Mouse (Mus musculus): ENCODE data around the gene Snx29. TPM values are rescaled to one million over a fixed set of nuclear protein-coding genes. Genes with fewer than 3 reads are reported as not detected.

The Snx29 gene
- polyA plus RNA-seq, 1 experiment, result not detected

DNA sequence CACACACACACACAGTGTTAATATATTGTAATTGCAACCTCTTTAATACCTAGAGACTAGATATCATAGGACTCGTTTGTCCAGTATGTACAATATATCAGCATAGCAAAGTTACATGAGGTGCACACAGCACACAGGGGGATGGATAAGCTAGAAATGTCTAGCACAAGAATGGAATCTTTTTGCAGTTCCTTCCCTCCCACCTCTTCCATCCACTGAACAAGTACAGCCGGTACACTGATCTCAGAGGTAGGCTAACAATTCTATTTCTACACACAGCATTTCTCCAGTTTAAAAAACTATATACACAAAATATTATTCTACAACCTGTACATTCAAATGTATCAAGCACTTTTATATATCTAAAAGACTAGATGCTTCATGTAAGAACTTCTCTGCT, 194.0 kb downstream of the Snx29 start:
- H3K4me3 ChIP-seq (ENCODE audit: insufficient read depth, low read depth, low read length), result no peak overlapping the region
- H3K4me1 ChIP-seq (ENCODE audit: control insufficient read depth, insufficient read depth, low read length), result peaks cover 7% of the 10 kb centered on the region; the same call in 1 of the 2 replicates
- no peak for TF ChIP-seq CTCF (IDR thresholded peaks at IDR 0.05; ENCODE audit: insufficient read depth, low read depth, low read length)
- no peak for TF ChIP-seq POLR2A (IDR thresholded peaks at IDR 0.05; ENCODE audit: insufficient read depth, low read depth, low read length)
- 91% methylated on average over 2 of the region's 2 CpGs for WGBS
- H3K27ac ChIP-seq (ENCODE audit: insufficient read depth, low read depth, low read length), result no peak overlapping the region

DNA sequence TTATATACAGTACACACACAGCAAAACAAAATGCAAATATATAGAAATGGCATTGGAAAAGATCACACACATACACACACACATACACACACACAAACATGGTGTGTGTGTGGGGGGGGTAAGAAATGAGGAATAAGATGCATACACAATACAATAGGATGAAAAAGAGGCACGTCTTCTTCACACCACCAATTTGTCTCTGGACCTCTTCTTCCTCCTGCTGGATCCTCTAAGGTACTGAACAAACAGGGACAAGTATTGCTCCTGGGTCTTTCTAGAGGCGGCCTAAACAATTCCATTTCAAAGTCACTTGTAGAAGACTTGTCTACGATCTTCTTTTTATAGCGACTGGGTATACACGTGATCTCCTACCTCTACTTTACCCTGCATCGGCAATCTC, 194.7 kb downstream of the Snx29 start:
- H3K4me3 ChIP-seq (ENCODE audit: insufficient read depth, low read depth, low read length), result no peak overlapping the region
- no peak overlapping the region for H3K27ac ChIP-seq (ENCODE audit: insufficient read depth, low read depth, low read length)
- TF ChIP-seq CTCF (IDR thresholded peaks at IDR 0.05; ENCODE audit: insufficient read depth, low read depth, low read length), result no peak
- TF ChIP-seq POLR2A (IDR thresholded peaks at IDR 0.05; ENCODE audit: insufficient read depth, low read depth, low read length), result no peak
- 97% methylated on average over 6 of the region's 6 CpGs for WGBS
- peaks cover 9% of the 10 kb centered on the region for H3K4me1 ChIP-seq (ENCODE audit: control insufficient read depth, insufficient read depth, low read length)

DNA sequence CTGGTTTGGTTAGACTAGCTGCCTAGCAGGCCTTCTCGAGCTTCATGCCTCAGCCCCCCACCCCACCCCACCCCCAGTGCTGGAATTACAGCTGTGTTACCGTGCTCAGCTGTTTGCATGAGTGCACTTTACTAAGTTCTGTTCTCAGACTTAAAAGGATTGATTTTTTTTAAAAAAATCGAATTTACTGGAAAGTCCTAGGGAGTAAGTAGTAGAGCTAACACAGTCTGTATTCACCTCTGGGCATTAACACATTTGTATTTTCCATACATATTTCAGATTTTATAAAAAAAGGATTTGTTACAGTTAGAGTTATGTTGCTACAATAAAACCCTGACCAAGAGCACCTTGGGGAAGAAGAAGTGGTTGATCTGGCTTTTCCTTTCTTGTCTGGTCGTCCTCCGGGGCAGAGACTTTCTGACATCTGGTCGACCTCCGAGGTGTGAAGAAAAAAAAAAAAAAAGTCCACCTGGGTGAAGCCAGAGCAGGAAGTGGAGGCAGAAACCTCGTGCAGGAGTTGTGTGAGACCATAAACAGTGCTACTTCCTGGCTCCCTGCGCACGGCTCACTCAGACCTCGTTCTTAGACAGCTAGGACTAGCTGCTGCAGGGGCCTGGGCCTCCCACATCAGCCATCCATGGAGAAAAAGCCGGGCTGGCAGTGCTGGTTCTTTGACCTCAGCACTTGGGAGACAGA, 196.2 kb downstream of the Snx29 start:
- Histone ChIP-seq H3K4me1 (ENCODE audit: control insufficient read depth, insufficient read depth, low read length) (peaks cover 9% of the 10 kb centered on the region), H3K27ac (ENCODE audit: insufficient read depth, low read depth, low read length) (no peak overlapping the region), H3K4me3 (ENCODE audit: insufficient read depth, low read depth, low read length) (no peak overlapping the region)
- 89% methylated on average over 12 of the region's 12 CpGs for WGBS
- TF ChIP-seq CTCF (IDR thresholded peaks at IDR 0.05; ENCODE audit: insufficient read depth, low read depth, low read length) (no peak), POLR2A (IDR thresholded peaks at IDR 0.05; ENCODE audit: insufficient read depth, low read depth, low read length) (no peak)

DNA sequence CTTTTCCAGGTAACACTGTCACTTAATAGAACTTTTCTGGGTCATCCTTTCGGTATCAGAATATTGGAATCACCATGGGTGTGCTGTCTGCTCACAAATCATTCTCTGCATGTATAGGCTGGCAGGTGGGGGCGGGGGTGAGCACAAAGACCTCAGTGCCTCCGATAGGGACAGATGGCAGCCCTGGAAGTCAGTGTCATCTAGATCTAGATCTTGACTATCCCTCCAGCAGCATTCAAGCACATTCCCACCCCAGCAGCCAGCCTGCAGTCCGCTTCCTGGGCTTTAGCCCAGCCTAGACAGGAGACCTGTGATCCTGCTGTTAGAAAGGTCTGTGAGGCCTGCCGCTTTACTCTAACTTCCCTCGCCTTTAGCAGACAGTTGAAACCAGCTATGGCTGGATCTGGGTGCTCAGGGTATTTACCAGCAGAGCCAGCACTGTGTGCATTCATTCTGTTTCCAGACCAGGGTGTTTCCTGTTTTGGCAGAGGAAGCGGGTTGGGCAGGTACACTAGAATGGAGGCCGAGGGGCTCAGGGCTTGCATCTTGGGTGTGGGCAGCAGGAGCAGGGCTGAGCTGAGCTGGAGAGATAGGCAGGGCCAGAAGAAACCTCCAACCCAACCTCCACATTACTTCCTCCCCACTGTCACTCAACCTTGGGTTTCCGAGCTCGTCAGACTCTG, 203.5 kb downstream of the Snx29 start:
- peak overlapping the region; percentile 47; the same call in 1 of the 2 replicates for H3K27ac ChIP-seq (ENCODE audit: insufficient read depth, low read depth, low read length)
- TF ChIP-seq POLR2A (IDR thresholded peaks at IDR 0.05; ENCODE audit: insufficient read depth, low read depth, low read length) (no peak), CTCF (IDR thresholded peaks at IDR 0.05; ENCODE audit: insufficient read depth, low read depth, low read length) (no peak)

GRCm38 (mm10) chr16:11526996-11527395, 204.3 kb downstream of the Snx29 start:
- no peak overlapping the region for H3K4me3 ChIP-seq (ENCODE audit: insufficient read depth, low read depth, low read length)
- H3K27ac ChIP-seq (ENCODE audit: insufficient read depth, low read depth, low read length), result no peak overlapping the region

More for the DNA sequence above, 203.5 kb downstream of the Snx29 start:
- WGBS, result 68% methylated on average over 10 of the region's 10 CpGs
- peaks cover 28% of the 10 kb centered on the region for H3K4me1 ChIP-seq (ENCODE audit: control insufficient read depth, insufficient read depth, low read length)
- H3K4me3 ChIP-seq (ENCODE audit: insufficient read depth, low read depth, low read length), result no peak overlapping the region

DNA sequence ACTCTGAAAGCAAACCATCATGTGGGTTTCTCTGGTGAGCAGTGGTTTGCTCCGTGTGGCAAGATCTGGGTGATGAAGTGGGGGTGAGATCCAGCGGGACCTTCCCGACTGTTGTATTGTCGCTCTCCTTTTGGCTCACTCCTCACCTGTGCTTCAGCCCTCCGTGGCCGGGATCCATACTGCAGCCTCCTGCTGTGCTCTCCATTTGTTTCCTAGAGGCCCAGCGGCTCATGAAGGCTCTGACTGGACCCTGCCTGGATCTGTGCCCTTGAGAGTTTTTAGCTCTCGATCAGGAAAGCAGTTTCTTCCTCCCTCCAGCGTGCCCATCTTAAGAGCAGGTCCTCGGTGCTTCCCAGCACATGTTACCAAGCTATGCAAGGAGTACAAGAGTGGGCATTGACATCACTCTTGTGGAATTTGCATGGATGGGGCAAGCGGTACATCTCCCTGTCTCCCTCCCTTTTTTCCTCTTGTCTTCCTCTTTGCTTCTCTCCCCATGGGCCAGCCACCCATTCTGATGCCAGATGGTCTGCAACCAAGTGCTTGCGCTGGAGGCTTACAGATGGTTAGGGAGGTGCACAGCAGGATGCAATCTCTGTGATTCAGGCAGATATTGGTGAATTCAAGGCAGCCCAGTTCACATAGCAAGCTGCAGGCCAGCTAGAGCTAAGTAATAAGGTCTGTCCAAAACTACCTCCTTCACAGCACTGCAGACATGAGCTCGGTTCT, 207.9 kb downstream of the Snx29 start:
- no peak for TF ChIP-seq CTCF (IDR thresholded peaks at IDR 0.05; ENCODE audit: insufficient read depth, low read depth, low read length)
- 60% methylated on average over 13 of the region's 13 CpGs for WGBS

More at GRCm38 (mm10) chr16:11526996-11527395, 204.3 kb downstream of the Snx29 start:
- TF ChIP-seq CTCF (IDR thresholded peaks at IDR 0.05; ENCODE audit: insufficient read depth, low read depth, low read length) (no peak), POLR2A (IDR thresholded peaks at IDR 0.05; ENCODE audit: insufficient read depth, low read depth, low read length) (no peak)
- peaks cover 26% of the 10 kb centered on the region for H3K4me1 ChIP-seq (ENCODE audit: control insufficient read depth, insufficient read depth, low read length)
- WGBS, result 42% methylated on average over 10 of the region's 10 CpGs

DNA sequence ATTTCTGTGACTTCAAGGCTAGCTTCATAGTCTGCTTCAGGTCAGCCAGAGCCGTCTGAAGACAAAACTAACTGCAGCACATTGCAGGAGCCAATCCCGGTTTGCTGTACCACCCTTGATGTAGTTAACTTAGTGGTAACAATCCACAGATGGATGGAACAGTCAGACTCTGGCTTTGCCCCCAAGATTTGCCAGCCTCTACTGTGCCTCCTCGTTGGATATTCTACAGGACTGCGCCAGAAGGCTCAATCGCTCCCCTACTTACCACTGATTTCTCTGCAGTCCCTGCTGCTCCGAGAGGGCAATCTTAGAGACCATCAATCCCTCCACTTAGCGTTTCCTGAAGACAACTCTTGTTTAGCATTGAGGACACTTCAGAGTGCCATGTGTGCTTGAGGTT, 208.7 kb downstream of the Snx29 start:
- Histone ChIP-seq H3K4me1 (ENCODE audit: control insufficient read depth, insufficient read depth, low read length) (peaks cover 20% of the 10 kb centered on the region), H3K4me3 (ENCODE audit: insufficient read depth, low read depth, low read length) (no peak overlapping the region), H3K27ac (ENCODE audit: insufficient read depth, low read depth, low read length) (no peak overlapping the region)
- WGBS, result 94% methylated on average over 7 of the region's 7 CpGs
- no peak for TF ChIP-seq CTCF (IDR thresholded peaks at IDR 0.05; ENCODE audit: insufficient read depth, low read depth, low read length)
- TF ChIP-seq POLR2A (IDR thresholded peaks at IDR 0.05; ENCODE audit: insufficient read depth, low read depth, low read length), result no peak

More for the DNA sequence above, 207.9 kb downstream of the Snx29 start:
- Histone ChIP-seq H3K27ac (ENCODE audit: insufficient read depth, low read depth, low read length) (no peak overlapping the region), H3K4me3 (ENCODE audit: insufficient read depth, low read depth, low read length) (no peak overlapping the region), H3K4me1 (ENCODE audit: control insufficient read depth, insufficient read depth, low read length) (peaks cover 24% of the 10 kb centered on the region)

- Histone ChIP-seq H3K27ac (ENCODE audit: insufficient read depth, low read depth, low read length) (no peak overlapping the region), H3K4me1 (ENCODE audit: control insufficient read depth, insufficient read depth, low read length) (peaks cover 12% of the 10 kb centered on the region), H3K4me3 (ENCODE audit: insufficient read depth, low read depth, low read length) (no peak overlapping the region)
- WGBS, result 74% methylated on average over 8 of the region's 8 CpGs
- TF ChIP-seq POLR2A (IDR thresholded peaks at IDR 0.05; ENCODE audit: insufficient read depth, low read depth, low read length), result no peak
- no peak for TF ChIP-seq CTCF (IDR thresholded peaks at IDR 0.05; ENCODE audit: insufficient read depth, low read depth, low read length)
These were observed 209.9 kb downstream of the Snx29 start for GRCm38 (mm10) chr16:11532592-11532991.

- Histone ChIP-seq H3K4me3 (ENCODE audit: insufficient read depth, low read depth, low read length) (no peak overlapping the region), H3K4me1 (ENCODE audit: control insufficient read depth, insufficient read depth, low read length) (peaks cover 7% of the 10 kb centered on the region), H3K27ac (ENCODE audit: insufficient read depth, low read depth, low read length) (no peak overlapping the region)
- no peak for TF ChIP-seq CTCF (IDR thresholded peaks at IDR 0.05; ENCODE audit: insufficient read depth, low read depth, low read length)
- TF ChIP-seq POLR2A (IDR thresholded peaks at IDR 0.05; ENCODE audit: insufficient read depth, low read depth, low read length), result no peak
- WGBS, result 53% methylated on average over 3 of the region's 3 CpGs
These were observed 210.7 kb downstream of the Snx29 start for GRCm38 (mm10) chr16:11533441-11533840.
